Comparison of ENCODE assay signal across 8 mouse cellular contexts in genomic region chr2:26458402-26459124, GRCm38 (mm10). TPM values are rescaled to one million over a fixed set of nuclear protein-coding genes. Genes with fewer than 3 reads are reported as not detected.
A peak's percentile ranks its signal among the peaks of the same experiment; 100 is the strongest.
DNase-seq lines count a peak whose midpoint lies in the region; ATAC-seq and TF ChIP-seq lines count a peak whose summit lies in the region.

No protein-coding gene starts in this region.

- no peak for TF ChIP-seq EP300 in MEL (IDR thresholded peaks at IDR 0.05; ENCODE audit: low read depth in 1 of 2, low read length in 2 of 2)
- no peak for TF ChIP-seq EP300 in heart, postnatal 0 days (IDR thresholded peaks at IDR 0.05; ENCODE audit: low read depth)

- no peak for DNase-seq in cerebellum, adult 2 months
- no peak for DNase-seq in cerebellum, adult 11-12 months
- DNase-seq in MEL (ENCODE audit: low read depth, low spot score) (no peak), MN1 (ENCODE audit: low spot score) (no peak)
- DNase-seq in heart, postnatal 0 days (ENCODE audit: low spot score) = no peak
- no peak for DNase-seq in limb, embryonic 14.5 days (ENCODE audit: low spot score)
- DNase-seq in skeletal muscle tissue, adult 2 months (ENCODE audit: low read depth, low spot score) = peak; percentile 45
- no peak for DNase-seq in cerebellum, adult 8-10 months

- H3K27ac ChIP-seq in cerebellum, adult 2 months (ENCODE audit: insufficient read depth, low read length) = peak overlapping the region; percentile 20; the same call in 1 of the 2 replicates
- H3K27ac ChIP-seq in MEL (ENCODE audit: control insufficient read depth, low read depth, low read length) = no peak overlapping the region
- peak overlapping the region; percentile 32; the same call in 1 of the 2 replicates for H3K27ac ChIP-seq in heart, postnatal 0 days (ENCODE audit: low read depth)
- H3K27ac ChIP-seq in limb, embryonic 14.5 days (replicated peaks; ENCODE audit: low read depth, low read length) = peak overlapping the region; percentile 38; the same call in 1 of the 2 replicates

- no peak for TF ChIP-seq RAD21 in MEL (IDR thresholded peaks at IDR 0.05; ENCODE audit: low read depth, low read length)

- no peaks in the 10 kb centered on the region for H3K27me3 ChIP-seq in cerebellum, adult 2 months (ENCODE audit: control insufficient read depth, insufficient read depth, low read length)
- H3K27me3 ChIP-seq in MEL (ENCODE audit: control insufficient read depth in 1 of 2, insufficient read depth in 2 of 2, low read length in 2 of 2) = no peaks in the 10 kb centered on the region
- no peaks in the 10 kb centered on the region for H3K27me3 ChIP-seq in heart, postnatal 0 days (ENCODE audit: control insufficient read depth, insufficient read depth, low read length)
- H3K27me3 ChIP-seq in limb, embryonic 14.5 days (ENCODE audit: control insufficient read depth, insufficient read depth, low read length) = no peaks in the 10 kb centered on the region

- H3K36me3 ChIP-seq in MEL (ENCODE audit: control insufficient read depth in 1 of 2, insufficient read depth in 2 of 2, low read length in 2 of 2) = no peaks in the 10 kb centered on the region
- peaks cover 43% of the 10 kb centered on the region for H3K36me3 ChIP-seq in heart, postnatal 0 days (replicated peaks; ENCODE audit: control insufficient read depth, insufficient read depth, low read length)
- H3K36me3 ChIP-seq in limb, embryonic 14.5 days (ENCODE audit: control insufficient read depth, insufficient read depth, low read length) = peaks cover 49% of the 10 kb centered on the region

- no peak for TF ChIP-seq CTCF in cerebellum, adult 2 months (IDR thresholded peaks at IDR 0.05; ENCODE audit: borderline replicate concordance, insufficient read depth, low read depth, low read length)
- no peak for TF ChIP-seq CTCF in MEL (IDR thresholded peaks at IDR 0.05 in 2 of 3, conservative IDR thresholded peaks at IDR 0.05 in 1 of 3; ENCODE audit: control insufficient read depth in 1 of 3, insufficient read depth in 1 of 3, low read depth in 2 of 3, low read length in 3 of 3, poor library complexity in 1 of 3, severe bottlenecking in 1 of 3)
- TF ChIP-seq CTCF in heart, postnatal 0 days (IDR thresholded peaks at IDR 0.05; ENCODE audit: low read depth) = no peak

- H3K4me1 ChIP-seq in cerebellum, adult 2 months (ENCODE audit: control insufficient read depth, insufficient read depth, low read length) = peaks cover 11% of the 10 kb centered on the region
- no peaks in the 10 kb centered on the region for H3K4me1 ChIP-seq in MEL (ENCODE audit: control insufficient read depth in 1 of 2, insufficient read depth in 2 of 2, low read length in 2 of 2)
- no peaks in the 10 kb centered on the region for H3K4me1 ChIP-seq in heart, postnatal 0 days (ENCODE audit: control insufficient read depth, insufficient read depth)
- peaks cover 11% of the 10 kb centered on the region for H3K4me1 ChIP-seq in limb, embryonic 14.5 days (ENCODE audit: control insufficient read depth, insufficient read depth, low read length)

- 64% methylated on average over 7 of the region's 7 CpGs for WGBS in cerebellum, adult 2 months
- 42% methylated on average over 7 of the region's 7 CpGs for WGBS in heart, postnatal 0 days
- 31% methylated on average over 7 of the region's 7 CpGs for WGBS in limb, embryonic 14.5 days

- no peaks in the 10 kb centered on the region for H3K9me3 ChIP-seq in MEL (replicated peaks; ENCODE audit: insufficient read depth, low read length)
- no peaks in the 10 kb centered on the region for H3K9me3 ChIP-seq in heart, postnatal 0 days (replicated peaks; ENCODE audit: control insufficient read depth, low read length)
- H3K9me3 ChIP-seq in limb, embryonic 14.5 days (ENCODE audit: control insufficient read depth, low read length) = no peaks in the 10 kb centered on the region

- H3K9ac ChIP-seq in MEL (ENCODE audit: control insufficient read depth, low read depth, low read length, poor library complexity, severe bottlenecking) = no peak overlapping the region
- no peak overlapping the region for H3K9ac ChIP-seq in heart, postnatal 0 days (replicated peaks; ENCODE audit: low read depth, low read length)
- H3K9ac ChIP-seq in limb, embryonic 14.5 days (ENCODE audit: low read depth, low read length, severe bottlenecking) = no peak overlapping the region

- no peak for TF ChIP-seq POLR2A in cerebellum, adult 2 months (IDR thresholded peaks at IDR 0.05; ENCODE audit: borderline replicate concordance, insufficient read depth, low read length)
- TF ChIP-seq POLR2A in MEL (IDR thresholded peaks at IDR 0.05; ENCODE audit: control insufficient read depth in 1 of 2, insufficient read depth in 1 of 2, low read depth in 1 of 2, low read length in 2 of 2, poor library complexity in 1 of 2) = no peak
- no peak for TF ChIP-seq POLR2A in limb, embryonic 14.5 days (IDR thresholded peaks at IDR 0.05; ENCODE audit: borderline replicate concordance, extremely low read depth, insufficient read depth, insufficient read length)

- peak; percentile 54; the same call in 1 of the 2 replicates for ATAC-seq in heart, postnatal 0 days (ENCODE audit: insufficient read depth, low read depth)
- peak; percentile 62 for ATAC-seq in limb, embryonic 14.5 days (ENCODE audit: low FRiP score, low read depth)

- no peak overlapping the region for H3K4me2 ChIP-seq in heart, postnatal 0 days (ENCODE audit: low read depth, low read length)
- no peak overlapping the region for H3K4me2 ChIP-seq in limb, embryonic 14.5 days (replicated peaks; ENCODE audit: low read depth, low read length, severe bottlenecking)

- H3K79me2 ChIP-seq in MEL (ENCODE audit: control insufficient read depth, insufficient read depth, low read length, poor library complexity) = no peaks in the 10 kb centered on the region

- H3K4me3 ChIP-seq in cerebellum, adult 2 months (replicated peaks; ENCODE audit: insufficient read depth, low read depth, low read length) = no peak overlapping the region
- no peak overlapping the region for H3K4me3 ChIP-seq in MEL (ENCODE audit: control insufficient read depth in 1 of 2, insufficient read depth in 1 of 2, low read depth in 2 of 2, low read length in 2 of 2)
- H3K4me3 ChIP-seq in heart, postnatal 0 days (ENCODE audit: low read depth, low read length) = no peak overlapping the region
- no peak overlapping the region for H3K4me3 ChIP-seq in limb, embryonic 14.5 days (replicated peaks; ENCODE audit: low read length)

TF ChIP-seq in MEL, 35 proteins besides CTCF, POLR2A, EP300 and RAD21:
- TF ChIP-seq CHD2 (IDR thresholded peaks at IDR 0.05; ENCODE audit: low read length) (peak; percentile 47), BHLHE40 (IDR thresholded peaks at IDR 0.05; ENCODE audit: borderline replicate concordance, low read depth, low read length) (no peak)
TF ChIP-seq in MEL: peak in this region for 1.

RNA-seq across cellular contexts. Expression of gene Sec16a, which starts 13.5 kb away (rescaled TPM):
- polyA plus RNA-seq in cerebellum, adult 2 months (2012; rRNA removed) = 43.2 and 44.6 TPM in 2 replicates
- 20.3 and 21.4 TPM in 2 replicates for total RNA-seq in MEL (2012; rRNA removed)
- polyA plus RNA-seq in MEL (2012; ENCODE audit: insufficient read depth in 1 of 2, insufficient read length in 2 of 2, low read depth in 1 of 2, low replicate concordance in 2 of 2, missing spikeins in 1 of 2) = 10 to 100 TPM in 1 of 2 experiments, not detected in 1; 38.0 TPM
- total RNA-seq in heart, postnatal 0 days (2014; rRNA removed; ENCODE audit: low replicate concordance) = 48.3 and 49.0 TPM in 2 replicates
- polyA plus RNA-seq in heart, postnatal 0 days (2015; fragmentation: Nextera tagmentation; extraction: Ambion mirVana) = 7.1 and 7.5 TPM in 2 replicates
- 62.5 and 73.3 TPM in 2 replicates for polyA plus RNA-seq in limb, embryonic 14.5 days (2012; rRNA removed)
- polyA plus RNA-seq in limb, embryonic 14.5 days (2014; fragmentation: Nextera tagmentation; extraction: Ambion mirVana) = 47.1 and 47.6 TPM in 2 replicates

RNA-seq across cellular contexts. Expression of gene Inpp5e, which starts 49.6 kb away (rescaled TPM):
- polyA plus RNA-seq in cerebellum, adult 2 months (2012; rRNA removed) = 60.2 and 67.9 TPM in 2 replicates
- 9.6 and 11.2 TPM in 2 replicates for total RNA-seq in MEL (2012; rRNA removed)
- 10 to 100 TPM in 1 of 2 experiments, not detected in 1; 17.5 TPM for polyA plus RNA-seq in MEL (2012; ENCODE audit: insufficient read depth in 1 of 2, insufficient read length in 2 of 2, low read depth in 1 of 2, low replicate concordance in 2 of 2, missing spikeins in 1 of 2)
- 16.7 and 22.0 TPM in 2 replicates for total RNA-seq in heart, postnatal 0 days (2014; rRNA removed; ENCODE audit: low replicate concordance)
- 10.2 and 11.0 TPM in 2 replicates for polyA plus RNA-seq in heart, postnatal 0 days (2015; fragmentation: Nextera tagmentation; extraction: Ambion mirVana)
- polyA plus RNA-seq in limb, embryonic 14.5 days (2012; rRNA removed) = 36.7 and 43.2 TPM in 2 replicates
- 16.4 and 20.1 TPM in 2 replicates for polyA plus RNA-seq in limb, embryonic 14.5 days (2014; fragmentation: Nextera tagmentation; extraction: Ambion mirVana)

RNA-seq across cellular contexts. Expression of gene Notch1, which starts 57.9 kb away (rescaled TPM):
- polyA plus RNA-seq in cerebellum, adult 2 months (2012; rRNA removed) = 10.5 and 11.6 TPM in 2 replicates
- total RNA-seq in MEL (2012; rRNA removed) = 0.39 TPM in 1 of 2 replicates, not detected in the other
- polyA plus RNA-seq in MEL (2012; ENCODE audit: insufficient read depth in 1 of 2, insufficient read length in 2 of 2, low read depth in 1 of 2, low replicate concordance in 2 of 2, missing spikeins in 1 of 2) = under 1 TPM in 1 of 2 experiments, not detected in 1; 0.06 TPM
- 54.0 and 63.3 TPM in 2 replicates for total RNA-seq in heart, postnatal 0 days (2014; rRNA removed; ENCODE audit: low replicate concordance)
- polyA plus RNA-seq in heart, postnatal 0 days (2015; fragmentation: Nextera tagmentation; extraction: Ambion mirVana) = 4.9 and 5.7 TPM in 2 replicates
- 28.1 and 40.2 TPM in 2 replicates for polyA plus RNA-seq in limb, embryonic 14.5 days (2012; rRNA removed)
- polyA plus RNA-seq in limb, embryonic 14.5 days (2014; fragmentation: Nextera tagmentation; extraction: Ambion mirVana) = 44.5 and 47.0 TPM in 2 replicates
